Mouse (Mus musculus): ENCODE results near the gene 4933406M09Rik.
A peak's percentile ranks its signal among the peaks of the same experiment; 100 is the strongest.

The 4933406M09Rik gene

GRCm38 (mm10) chr1:134381051-134381450 lies 4.7 kb upstream of the 4933406M09Rik start:
- no peak for DNase-seq (ENCODE audit: low spot score)

DNA sequence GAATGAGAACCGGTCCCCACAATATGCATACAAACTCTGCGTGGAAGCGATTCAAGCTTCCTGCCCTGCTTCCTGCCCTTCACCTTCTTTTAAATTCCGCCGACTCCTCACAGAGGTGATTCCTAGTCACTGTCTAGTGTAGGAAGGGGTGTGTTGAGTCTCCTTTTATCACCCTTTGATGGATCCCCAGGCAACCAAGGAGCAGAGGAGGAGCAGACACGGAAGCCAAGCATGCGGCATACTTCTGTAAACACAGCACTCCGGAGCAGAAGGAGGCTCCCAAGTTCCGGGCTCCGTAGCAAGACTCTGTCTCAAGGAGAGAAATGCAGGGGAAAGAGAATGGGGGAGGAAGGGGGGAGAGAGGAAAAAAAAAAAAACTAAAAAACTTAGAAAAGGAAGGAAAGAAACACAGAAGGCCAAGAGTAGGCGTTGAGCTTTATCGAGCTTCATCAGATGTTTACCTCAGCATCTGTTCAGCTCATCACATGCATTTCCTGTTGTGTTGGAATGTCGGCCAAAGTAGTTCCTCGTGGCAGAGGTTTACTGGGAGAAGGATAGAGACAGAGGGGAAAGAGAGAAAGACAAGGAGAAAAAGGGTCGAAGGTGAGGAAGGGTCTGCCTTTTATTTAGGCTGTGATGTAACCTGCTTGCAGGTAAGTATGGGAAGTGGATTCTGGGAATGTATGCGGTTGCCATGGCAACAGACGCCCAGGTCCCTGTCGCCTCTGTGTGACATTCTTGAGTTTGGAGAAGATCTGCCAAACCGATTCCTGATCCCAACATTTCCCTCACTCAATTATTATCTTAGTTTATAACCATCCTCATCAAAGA lies 3.7 kb upstream of the 4933406M09Rik start:
- DNase-seq (ENCODE audit: low spot score), result no peak

DNA sequence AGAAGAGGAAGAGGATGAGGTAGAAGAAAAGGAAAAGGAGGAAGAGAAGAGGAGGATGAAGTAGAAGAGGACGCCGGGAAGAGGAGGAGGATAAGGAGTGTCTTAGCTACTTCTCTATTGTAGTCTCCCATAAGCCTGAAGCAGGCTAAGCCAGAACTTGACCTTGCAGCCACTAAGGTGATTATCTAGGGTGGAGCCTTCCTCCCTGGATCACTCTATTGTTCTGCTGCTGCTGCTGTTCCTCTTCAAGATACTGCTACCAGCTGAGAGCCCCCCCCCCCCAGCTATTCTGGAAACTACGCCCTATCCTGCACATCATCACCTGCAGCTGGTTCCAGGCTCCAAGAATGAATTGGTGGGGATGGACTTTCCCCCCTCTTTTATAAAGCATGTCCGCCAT lies 1.2 kb upstream of the 4933406M09Rik start:
- no peak for DNase-seq (ENCODE audit: low spot score)

GRCm38 (mm10) chr1:134385176-134385575 lies 564 bp upstream of the 4933406M09Rik start:
- DNase-seq (ENCODE audit: low spot score), result no peak

- DNase-seq (ENCODE audit: low spot score), result no peak
Observed at GRCm38 (mm10) chr1:134393827-134394226, 8.1 kb downstream of the 4933406M09Rik start.

- no peak for DNase-seq (ENCODE audit: low spot score)
Observed at GRCm38 (mm10) chr1:134398210-134398609, 12.5 kb downstream of the 4933406M09Rik start.

GRCm38 (mm10) chr1:134399735-134400134 lies 14.0 kb downstream of the 4933406M09Rik start:
- no peak for DNase-seq (ENCODE audit: low spot score)

- peak; percentile 57 for DNase-seq (ENCODE audit: low spot score)
Observed at GRCm38 (mm10) chr1:134405509-134406413, 20.0 kb downstream of the 4933406M09Rik start, which contains the start of gene Cyb5r1. Cyb5r1 (plus strand) TSS chr1:134405559.

GRCm38 (mm10) chr1:134406414-134406771 lies 20.7 kb downstream of the 4933406M09Rik start:
- no peak for DNase-seq (ENCODE audit: low spot score)

- DNase-seq (ENCODE audit: low spot score), result no peak
Observed at GRCm38 (mm10) chr1:134408080-134408479, 22.3 kb downstream of the 4933406M09Rik start.

DNA sequence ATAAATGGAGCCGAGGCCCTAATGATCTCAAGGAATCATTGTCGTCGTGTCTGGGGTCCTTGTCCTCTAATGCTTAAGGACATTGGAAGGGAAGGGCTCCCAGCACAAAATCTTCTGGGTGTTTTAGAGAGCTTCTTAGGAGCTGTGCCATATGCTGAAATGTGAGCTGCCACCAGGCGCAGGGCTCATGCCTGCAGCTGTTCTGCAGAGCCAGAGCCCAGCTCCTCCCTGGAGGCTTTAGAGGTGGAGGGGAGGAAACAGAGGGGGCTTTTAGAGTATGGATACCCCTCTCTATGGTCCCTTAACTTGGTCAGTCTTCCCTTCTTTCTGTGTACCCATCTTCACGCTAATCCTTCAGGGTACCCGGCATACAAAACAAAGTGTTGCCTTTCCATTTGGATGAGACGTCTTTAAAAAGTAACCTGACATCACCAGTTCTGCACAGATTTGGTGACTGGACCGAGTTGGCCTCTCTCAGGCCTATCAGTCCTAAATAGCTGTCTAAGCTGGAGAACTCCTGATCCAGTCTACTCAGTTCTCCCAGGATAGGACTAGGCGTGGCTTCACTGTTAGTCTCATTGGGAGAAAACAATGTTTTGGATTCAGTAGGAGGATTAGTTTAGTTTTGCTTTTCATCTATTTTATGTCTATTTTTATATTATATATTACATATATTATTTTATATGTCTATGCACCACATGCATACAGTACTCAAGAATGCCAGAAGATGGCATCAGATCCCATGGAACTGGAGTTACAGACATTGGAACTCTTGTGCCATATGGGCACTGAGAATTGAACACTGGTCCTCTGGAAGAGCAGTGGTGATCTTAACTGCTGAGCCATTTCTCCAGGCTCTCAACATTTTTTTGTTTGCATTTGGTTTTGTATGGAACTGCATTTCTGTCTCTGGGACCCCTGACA lies 26.2 kb downstream of the 4933406M09Rik start:
- no peak for DNase-seq (ENCODE audit: low spot score)

DNA sequence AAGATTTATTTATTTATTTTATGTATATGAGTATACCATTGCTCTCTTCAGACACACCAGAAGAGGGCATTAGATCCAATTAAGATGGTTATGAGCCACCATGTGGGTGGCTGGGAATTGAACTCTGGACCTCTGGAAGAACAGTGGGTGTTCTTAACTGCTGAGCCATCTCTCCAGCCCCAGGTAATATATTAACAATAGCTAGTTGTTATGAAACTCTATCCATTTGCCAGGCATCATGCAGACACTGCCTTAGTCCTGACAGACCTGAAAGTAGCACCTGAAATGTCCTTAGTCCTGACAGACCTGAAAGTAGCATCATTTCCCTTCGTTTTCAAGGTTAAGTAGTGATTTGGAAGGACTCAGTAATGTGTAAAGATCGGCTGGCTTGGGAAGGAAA lies 28.3 kb downstream of the 4933406M09Rik start:
- DNase-seq (ENCODE audit: low spot score), result no peak

- DNase-seq (ENCODE audit: low spot score), result no peak
Observed at GRCm38 (mm10) chr1:134414501-134415167, 28.9 kb downstream of the 4933406M09Rik start.

GRCm38 (mm10) chr1:134415168-134415831 lies 29.6 kb downstream of the 4933406M09Rik start, which contains the start of gene Adipor1:
Adipor1 (plus strand) TSS chr1:134415378.
- DNase-seq (ENCODE audit: low spot score), result peak; percentile 97

DNA sequence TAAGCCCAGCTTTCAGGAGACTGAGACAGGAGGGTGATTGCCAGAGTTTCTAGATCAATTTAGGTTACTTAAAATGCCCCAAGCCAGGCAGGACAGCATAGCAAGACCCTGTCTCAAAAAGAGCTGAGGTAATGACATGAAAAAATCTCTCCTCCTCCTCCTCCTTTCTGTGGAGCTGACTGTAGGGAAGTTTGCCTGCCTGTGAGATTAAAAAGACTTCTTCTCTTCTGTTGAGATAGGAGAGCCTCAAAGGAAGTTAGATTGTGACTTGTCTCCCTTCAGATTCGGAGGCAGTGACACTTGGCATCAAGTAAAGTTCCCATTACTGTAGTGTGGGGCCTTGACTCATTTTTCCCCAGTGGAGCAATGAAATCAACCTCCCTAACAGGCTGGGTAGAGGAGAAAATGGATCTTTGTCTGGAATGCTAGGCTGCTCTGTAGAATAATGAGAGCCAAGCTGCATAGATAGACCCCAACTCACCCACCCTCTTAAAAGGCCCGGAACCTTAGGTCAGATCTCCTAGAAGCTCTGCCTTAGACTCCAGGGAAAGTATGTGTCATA lies 32.8 kb downstream of the 4933406M09Rik start:
- DNase-seq (ENCODE audit: low spot score), result no peak

GRCm38 (mm10) chr1:134419176-134419575 lies 33.4 kb downstream of the 4933406M09Rik start:
- no peak for DNase-seq (ENCODE audit: low spot score)

GRCm38 (mm10) chr1:134419751-134420458 lies 34.2 kb downstream of the 4933406M09Rik start:
- DNase-seq (ENCODE audit: low spot score), result no peak

- no peak for DNase-seq (ENCODE audit: low spot score)
Observed at GRCm38 (mm10) chr1:134423911-134424310, 38.2 kb downstream of the 4933406M09Rik start.

DNA sequence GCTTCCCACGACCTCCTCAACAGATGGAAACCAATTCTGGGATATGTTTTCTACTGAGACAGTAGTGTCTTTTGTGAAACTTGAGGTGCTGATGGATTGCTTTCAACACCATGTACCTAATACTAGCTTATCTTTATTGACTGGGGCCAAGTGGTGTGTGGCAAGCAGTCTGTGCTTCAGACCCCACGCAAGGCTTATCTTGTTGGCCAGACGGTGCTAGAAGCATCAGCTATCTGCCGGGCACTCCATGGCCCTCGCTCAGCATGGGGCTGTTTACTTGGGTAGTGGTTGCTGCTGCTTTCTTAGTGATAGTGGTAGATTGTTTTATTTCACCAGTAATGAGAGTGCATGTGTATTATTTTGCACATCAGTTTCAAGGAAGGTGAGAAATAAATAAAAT lies 40.5 kb downstream of the 4933406M09Rik start:
- DNase-seq (ENCODE audit: low spot score), result no peak

- no peak for DNase-seq (ENCODE audit: low spot score)
Observed at GRCm38 (mm10) chr1:134433002-134433401, 47.3 kb downstream of the 4933406M09Rik start.

Measured in layer of hippocampus, adult 11-12 months (tissue).